Comparison of ENCODE assay signal across 17 mouse cellular contexts in the genomic region with DNA sequence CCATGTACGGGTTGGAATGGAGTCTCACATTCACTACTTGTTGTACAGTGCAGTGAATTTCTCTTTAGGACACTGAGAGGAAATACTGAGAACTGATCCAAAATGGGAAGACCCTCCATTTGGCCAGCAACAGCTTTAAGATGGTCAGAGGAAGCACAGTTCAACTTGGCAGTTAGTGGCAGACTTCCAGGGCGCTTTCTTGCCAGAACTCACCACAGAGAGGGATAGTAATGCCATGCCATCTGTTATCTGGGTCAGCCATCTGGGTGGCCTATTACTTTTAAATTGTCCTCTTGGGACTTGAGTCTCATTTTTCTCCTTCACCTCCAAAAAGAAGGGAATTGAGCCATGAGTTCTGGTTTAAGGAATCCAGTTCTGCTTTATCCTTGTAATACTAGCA.
A peak's percentile ranks its signal among the peaks of the same experiment; 100 is the strongest.
DNase-seq lines count a peak whose midpoint lies in the region; ATAC-seq and TF ChIP-seq lines count a peak whose summit lies in the region.
"Had no signal": no experiment of that assay in that cellular context is flagged by ENCODE, and none has a peak within 500 bp of the region (broad histone marks: within the 10 kb centered on the region; RNA-seq: fewer than 3 reads in every experiment).

No protein-coding gene starts in this region.

- H3K4me1 ChIP-seq in midbrain, postnatal 0 days (ENCODE audit: insufficient read depth, low read length): no peaks in the 10 kb centered on the region
- no peaks in the 10 kb centered on the region for H3K4me1 ChIP-seq in midbrain, embryonic 11.5 days (ENCODE audit: control insufficient read depth, insufficient read depth, low read length)
- H3K4me1 ChIP-seq in liver, embryonic 12.5 days: no peaks in the 10 kb centered on the region
- H3K4me1 ChIP-seq: embryonic facial prominence, embryonic 13.5 days; heart, embryonic 15.5 days had no signal

- no peak overlapping the region for H3K4me2 ChIP-seq in midbrain, postnatal 0 days (ENCODE audit: low read depth, low read length, poor library complexity, severe bottlenecking)
- no peak overlapping the region for H3K4me2 ChIP-seq in midbrain, embryonic 11.5 days
- H3K4me2 ChIP-seq in liver, embryonic 12.5 days: no peak overlapping the region
- H3K4me2 ChIP-seq: embryonic facial prominence, embryonic 13.5 days; heart, embryonic 15.5 days; limb, embryonic 13.5 days had no signal

- no peaks in the 10 kb centered on the region for H3K27me3 ChIP-seq in midbrain, postnatal 0 days (ENCODE audit: insufficient read depth, low read length)
- no peaks in the 10 kb centered on the region for H3K27me3 ChIP-seq in midbrain, embryonic 11.5 days (ENCODE audit: control insufficient read depth, insufficient read depth, low read length)
- H3K27me3 ChIP-seq in liver, embryonic 12.5 days (replicated peaks): no peaks in the 10 kb centered on the region
- H3K27me3 ChIP-seq: embryonic facial prominence, embryonic 13.5 days; heart, embryonic 15.5 days had no signal

- H3K9me3 ChIP-seq in midbrain, postnatal 0 days (ENCODE audit: low read length): no peaks in the 10 kb centered on the region
- no peaks in the 10 kb centered on the region for H3K9me3 ChIP-seq in midbrain, embryonic 11.5 days (ENCODE audit: control insufficient read depth, low read length)
- no peaks in the 10 kb centered on the region for H3K9me3 ChIP-seq in liver, embryonic 12.5 days (replicated peaks)
- H3K9me3 ChIP-seq: embryonic facial prominence, embryonic 13.5 days; heart, embryonic 15.5 days; hindbrain, embryonic 10.5 days; limb, embryonic 13.5 days had no signal

- TF ChIP-seq CTCF in midbrain, postnatal 0 days (IDR thresholded peaks at IDR 0.05): no peak

- H3K36me3 ChIP-seq in midbrain, postnatal 0 days (ENCODE audit: insufficient read depth, low read length): no peaks in the 10 kb centered on the region
- H3K36me3 ChIP-seq in midbrain, embryonic 11.5 days (ENCODE audit: control insufficient read depth, insufficient read depth, low read length): no peaks in the 10 kb centered on the region
- no peaks in the 10 kb centered on the region for H3K36me3 ChIP-seq in liver, embryonic 12.5 days
- H3K36me3 ChIP-seq: embryonic facial prominence, embryonic 13.5 days; heart, embryonic 15.5 days; hindbrain, embryonic 10.5 days; limb, embryonic 13.5 days had no signal

- WGBS in midbrain, postnatal 0 days: 88% methylated on average over 2 of the region's 2 CpGs
- 84% methylated on average over 2 of the region's 2 CpGs for WGBS in midbrain, embryonic 11.5 days
- 60% methylated on average over 2 of the region's 2 CpGs for WGBS in liver, embryonic 12.5 days (ENCODE audit: insufficient replicate concordance)

- no peak for ATAC-seq in midbrain, postnatal 0 days (ENCODE audit: low FRiP score)
- ATAC-seq in midbrain, embryonic 11.5 days (ENCODE audit: low FRiP score): no peak
- ATAC-seq in liver, embryonic 12.5 days: no peak
- ATAC-seq: intestine, postnatal 0 days had no signal

- H3K4me3 ChIP-seq in midbrain, postnatal 0 days (ENCODE audit: low read depth, low read length): no peak overlapping the region
- H3K4me3 ChIP-seq in midbrain, embryonic 11.5 days (ENCODE audit: low read depth, low read length): no peak overlapping the region
- H3K4me3 ChIP-seq in liver, embryonic 12.5 days: no peak overlapping the region
- H3K4me3 ChIP-seq: embryonic facial prominence, embryonic 13.5 days; heart, embryonic 15.5 days; hindbrain, embryonic 10.5 days; limb, embryonic 13.5 days had no signal

- no peak overlapping the region for H3K27ac ChIP-seq in midbrain, postnatal 0 days (ENCODE audit: low read depth, low read length)
- no peak overlapping the region for H3K27ac ChIP-seq in midbrain, embryonic 11.5 days (ENCODE audit: low read depth, low read length)
- no peak overlapping the region for H3K27ac ChIP-seq in liver, embryonic 12.5 days
- H3K27ac ChIP-seq: embryonic facial prominence, embryonic 13.5 days; heart, embryonic 15.5 days; hindbrain, embryonic 10.5 days; kidney, postnatal 0 days; limb, embryonic 13.5 days had no signal

- H3K9ac ChIP-seq in midbrain, postnatal 0 days (replicated peaks; ENCODE audit: low read length, poor library complexity, severe bottlenecking): no peak overlapping the region
- no peak overlapping the region for H3K9ac ChIP-seq in midbrain, embryonic 11.5 days (ENCODE audit: low read length)
- no peak overlapping the region for H3K9ac ChIP-seq in liver, embryonic 12.5 days
- H3K9ac ChIP-seq: embryonic facial prominence, embryonic 13.5 days; heart, embryonic 15.5 days; limb, embryonic 13.5 days had no signal

- peak; percentile 10 for DNase-seq in adrenal gland, postnatal 14 days
- no peak for DNase-seq in adrenal gland, adult 8-10 months
- DNase-seq in midbrain, postnatal 0 days (ENCODE audit: low spot score): peak; percentile 65
- DNase-seq in midbrain, embryonic 11.5 days (ENCODE audit: low spot score, missing footprints): no peak
- DNase-seq in cerebellum, postnatal 25 days: peak; percentile 64 to 79
- no peak for DNase-seq in yolk sac, embryonic 10.5 days (ENCODE audit: low spot score)
- DNase-seq: heart, adult 11 months; lung, postnatal 14 days; right cerebral cortex, postnatal 14 days; thymus, postnatal 14 days had no signal

Comparison
In these comparisons a context has a peak if more than half of its experiments do, and no peak if none do; other contexts are left out.
1. DNase-seq: peak in adrenal gland, postnatal 14 days (single experiment), midbrain, postnatal 0 days (single experiment) and cerebellum, postnatal 25 days (2 of 2); none in adrenal gland, adult 8-10 months (single experiment), midbrain, embryonic 11.5 days (single experiment) and yolk sac, embryonic 10.5 days (single experiment).